Mouse (Mus musculus) neural tube, embryonic 12.5 days (tissue): Measurements from ENCODE around the gene Anks1b. TPM values are rescaled to one million over a fixed set of nuclear protein-coding genes. Genes with fewer than 3 reads are reported as not detected.
A peak's percentile ranks its signal among the peaks of the same experiment; 100 is the strongest.

ENCODE experiments used
- ATAC-seq: fragments of 200-750 bp; cut with Nextera tagmentation; 2 replicates; pipeline ENCODE4 v1.8.0; 2017; ENCODE audit warnings: low read depth, mild to moderate bottlenecking, moderate TSS enrichment, moderate library complexity; ENCODE audit not compliant: low FRiP score
- H3K27ac ChIP-seq: fragments of 300-500 bp; sonication (generic); 2 replicates; pipeline ENCODE4 v1.5.1; 2016
- H3K27me3 ChIP-seq: fragments of 300-500 bp; sonication (generic); replicated peaks from 2 replicates; pipeline ENCODE4 v1.6.1; 2016; ENCODE audit warnings: mild to moderate bottlenecking
- H3K36me3 ChIP-seq: fragments of 300-500 bp; sonication (generic); 2 replicates; pipeline ENCODE4 v1.6.1; 2016; ENCODE audit warnings: mild to moderate bottlenecking
- H3K4me1 ChIP-seq: fragments of 300-500 bp; sonication (generic); 2 replicates; pipeline ENCODE4 v1.6.1; 2016
- H3K4me2 ChIP-seq: fragments of 300-500 bp; sonication (generic); replicated peaks from 2 replicates; pipeline ENCODE4 v1.6.1; 2016; ENCODE audit warnings: mild to moderate bottlenecking
- H3K4me3 ChIP-seq: fragments of 300-500 bp; sonication (generic); 2 replicates; pipeline ENCODE4 v1.5.1; 2016
- H3K9ac ChIP-seq: fragments of 300-500 bp; sonication (generic); 2 replicates; pipeline ENCODE4 v1.6.1; 2016; ENCODE audit warnings: mild to moderate bottlenecking
- H3K9me3 ChIP-seq: fragments of 300-500 bp; sonication (generic); 2 replicates; pipeline ENCODE4 v1.6.1; 2016; ENCODE audit warnings: mild to moderate bottlenecking
- WGBS: fragments of 180-500 bp; shearing (Covaris S2); methylation state at CpG from one replicate; pipeline ENCODE4 v1.1.7; 2016; 5-methylcytosine and 5-hydroxymethylcytosine counted together
- polyA plus RNA-seq: library from polyadenylated mRNA; unstranded; fragments of >200 nt; fragmentation: Nextera tagmentation; extraction: Ambion mirVana; gene quantifications from 2 replicates; pipeline ENCODE4 v1.2.1, GENCODE M21; 2016

The Anks1b gene
- polyA plus RNA-seq, 1 experiment from 2014 or later, result 25.1 TPM

DNA sequence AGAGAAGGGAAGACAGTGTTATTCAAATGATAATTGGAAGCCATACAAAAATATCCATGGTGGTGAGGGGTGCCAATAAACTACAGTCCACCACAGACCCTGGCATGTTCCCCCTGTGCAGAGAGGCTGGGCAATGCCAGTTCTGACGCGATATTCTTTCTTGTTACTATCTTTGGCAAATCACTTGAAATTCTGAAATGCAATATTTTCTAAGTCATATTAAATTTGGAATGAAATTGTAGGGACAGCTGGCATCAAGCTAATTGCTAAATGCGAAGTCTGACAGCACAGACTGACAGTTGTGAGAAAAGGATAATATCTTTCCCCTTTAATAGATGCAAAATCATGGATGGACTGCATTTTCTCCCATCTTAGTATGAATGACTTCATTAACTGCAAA is 103.3 kb downstream of the Anks1b start:
- Histone ChIP-seq H3K36me3 (no peaks in the 10 kb centered on the region), H3K27ac (no peak overlapping the region), H3K9me3 (no peaks in the 10 kb centered on the region), H3K4me3 (no peak overlapping the region), H3K9ac (no peak overlapping the region), H3K4me1 (no peaks in the 10 kb centered on the region), H3K4me2 (no peak overlapping the region), H3K27me3 (no peaks in the 10 kb centered on the region)
- no peak for ATAC-seq
- WGBS, result 97% methylated on average over 3 of the region's 3 CpGs

DNA sequence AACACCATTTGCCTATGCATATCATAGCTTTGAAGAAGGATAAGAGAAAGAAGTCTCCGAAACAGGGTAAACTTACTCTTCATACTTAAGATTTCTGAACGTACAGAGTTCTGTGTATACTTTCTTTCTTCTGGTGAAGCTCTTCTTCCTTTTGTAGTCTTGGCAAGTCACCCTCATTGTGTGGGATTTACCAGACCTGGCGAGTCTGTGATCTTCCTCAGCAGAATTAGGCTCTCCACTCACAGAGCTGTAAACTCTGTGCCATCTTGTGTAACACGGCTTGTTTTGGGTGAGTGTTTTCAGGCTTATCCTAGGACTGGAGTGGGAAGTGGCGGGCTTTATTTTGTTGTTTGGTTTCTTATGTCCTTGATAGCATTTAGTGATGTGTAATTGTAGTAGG is 120.9 kb downstream of the Anks1b start:
- no peak for ATAC-seq
- H3K9ac ChIP-seq, result no peak overlapping the region
- no peaks in the 10 kb centered on the region for H3K4me1 ChIP-seq
- WGBS, result 90% methylated on average over 5 of the region's 5 CpGs
- H3K27ac ChIP-seq, result no peak overlapping the region
- no peaks in the 10 kb centered on the region for H3K9me3 ChIP-seq
- no peak overlapping the region for H3K4me2 ChIP-seq
- H3K4me3 ChIP-seq, result no peak overlapping the region
- no peaks in the 10 kb centered on the region for H3K36me3 ChIP-seq
- no peaks in the 10 kb centered on the region for H3K27me3 ChIP-seq

DNA sequence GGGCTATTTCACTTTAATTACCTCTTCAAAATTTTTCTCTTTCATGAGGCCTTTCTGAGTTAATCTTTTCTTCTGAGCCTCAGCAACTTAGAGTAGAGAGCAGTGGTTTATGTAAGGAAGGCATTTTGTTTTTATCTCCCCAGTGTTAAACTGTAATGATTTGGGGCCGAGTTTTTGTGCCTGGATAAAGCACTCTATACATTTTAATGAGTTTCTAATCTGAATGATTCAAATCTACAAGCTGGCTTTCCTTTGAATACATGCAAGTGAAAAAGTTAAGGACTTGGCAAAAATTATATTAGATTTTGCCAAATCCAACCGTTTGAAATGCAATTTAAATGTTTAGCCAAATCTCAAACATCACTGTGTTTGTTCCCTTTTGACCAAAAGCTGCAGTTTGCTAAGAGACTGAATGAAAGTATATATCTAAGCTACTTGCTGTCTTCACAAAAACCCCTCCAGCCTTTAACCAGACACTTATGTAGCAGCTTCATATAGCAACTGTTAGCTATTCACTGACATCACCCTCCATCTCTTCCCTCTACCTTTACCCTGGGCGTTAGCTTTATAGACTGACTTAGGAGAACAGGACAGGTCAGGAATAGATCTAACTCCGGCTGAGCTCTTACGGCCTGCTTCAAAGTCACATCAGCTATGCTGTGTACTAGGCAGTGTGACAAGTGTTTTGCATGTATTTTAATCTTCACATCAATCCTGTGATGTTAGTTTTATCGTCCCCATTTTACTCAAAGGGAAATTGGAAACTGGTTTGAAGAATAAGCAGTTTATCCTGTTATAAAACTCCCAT is 122.5 kb downstream of the Anks1b start:
- H3K4me3 ChIP-seq, result no peak overlapping the region
- H3K9me3 ChIP-seq, result no peaks in the 10 kb centered on the region
- H3K4me2 ChIP-seq, result no peak overlapping the region
- H3K9ac ChIP-seq, result no peak overlapping the region
- H3K36me3 ChIP-seq, result no peaks in the 10 kb centered on the region
- no peak for ATAC-seq
- no peaks in the 10 kb centered on the region for H3K4me1 ChIP-seq
- no peaks in the 10 kb centered on the region for H3K27me3 ChIP-seq
- WGBS, result 78% methylated on average over 6 of the region's 6 CpGs
- H3K27ac ChIP-seq, result no peak overlapping the region

DNA sequence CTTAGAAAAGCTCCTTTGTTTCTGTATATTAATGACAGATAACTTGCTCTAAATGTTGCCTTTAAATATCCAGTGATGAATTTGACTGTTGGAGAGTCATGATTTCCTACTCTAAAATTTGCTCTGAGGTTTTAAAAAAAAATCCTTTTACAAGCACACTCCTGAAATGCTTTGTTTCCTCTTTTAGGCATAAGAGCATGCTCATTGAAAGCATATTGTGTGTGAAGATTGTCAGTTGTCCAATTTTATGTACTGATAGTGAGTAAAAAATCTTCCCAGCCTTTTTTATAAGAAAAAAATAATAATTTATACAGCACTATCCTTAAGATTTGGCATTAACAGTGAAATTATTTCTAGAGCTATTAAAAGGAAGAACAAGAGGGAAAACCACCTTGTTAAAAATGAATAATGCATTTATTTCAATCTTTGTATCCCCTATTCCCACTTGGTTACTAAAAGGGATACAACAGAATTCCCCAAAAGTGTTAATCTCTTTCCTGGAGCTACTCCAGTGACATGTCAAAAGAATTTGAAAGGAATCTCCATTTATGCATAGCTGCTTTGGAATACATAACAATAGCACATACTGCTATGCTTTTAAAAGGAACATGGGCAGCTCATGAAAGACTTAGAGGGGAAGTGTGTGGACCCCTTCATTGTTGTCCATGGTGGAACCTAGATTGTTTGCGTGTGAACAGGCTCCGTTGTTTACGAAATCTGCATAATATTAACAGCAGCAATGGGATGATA is 130.8 kb downstream of the Anks1b start:
- H3K4me1 ChIP-seq, result no peaks in the 10 kb centered on the region
- no peak overlapping the region for H3K4me2 ChIP-seq
- 90% methylated on average over 3 of the region's 3 CpGs for WGBS
- no peak overlapping the region for H3K4me3 ChIP-seq
- H3K9me3 ChIP-seq, result no peaks in the 10 kb centered on the region
- H3K27me3 ChIP-seq, result no peaks in the 10 kb centered on the region
- H3K9ac ChIP-seq, result no peak overlapping the region
- H3K27ac ChIP-seq, result no peak overlapping the region
- no peak for ATAC-seq
- H3K36me3 ChIP-seq, result no peaks in the 10 kb centered on the region

DNA sequence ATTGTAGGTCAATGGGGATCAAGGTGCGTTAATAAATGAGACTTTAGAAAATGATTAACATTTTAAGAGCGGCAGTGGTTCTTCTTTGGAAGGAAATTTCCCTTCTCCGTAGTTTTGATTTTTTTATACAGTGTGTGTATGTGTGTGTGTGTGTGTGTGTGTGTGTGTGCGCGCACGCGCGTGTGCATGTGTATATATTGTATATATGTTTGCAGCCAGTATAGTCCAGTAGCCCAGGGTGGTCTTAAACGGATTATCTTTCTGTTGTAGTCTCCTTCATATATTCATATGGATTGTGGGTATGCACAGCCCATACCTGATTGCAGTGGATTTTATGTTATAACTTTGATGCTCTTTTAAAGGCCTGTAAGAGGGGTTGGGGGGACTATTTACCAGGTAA is 131.6 kb downstream of the Anks1b start:
- Histone ChIP-seq H3K4me1 (no peaks in the 10 kb centered on the region), H3K27ac (no peak overlapping the region), H3K36me3 (no peaks in the 10 kb centered on the region), H3K9ac (no peak overlapping the region), H3K27me3 (no peaks in the 10 kb centered on the region), H3K9me3 (no peaks in the 10 kb centered on the region), H3K4me3 (no peak overlapping the region), H3K4me2 (no peak overlapping the region)
- ATAC-seq, result no peak
- WGBS, result 96% methylated on average over 9 of the region's 9 CpGs

DNA sequence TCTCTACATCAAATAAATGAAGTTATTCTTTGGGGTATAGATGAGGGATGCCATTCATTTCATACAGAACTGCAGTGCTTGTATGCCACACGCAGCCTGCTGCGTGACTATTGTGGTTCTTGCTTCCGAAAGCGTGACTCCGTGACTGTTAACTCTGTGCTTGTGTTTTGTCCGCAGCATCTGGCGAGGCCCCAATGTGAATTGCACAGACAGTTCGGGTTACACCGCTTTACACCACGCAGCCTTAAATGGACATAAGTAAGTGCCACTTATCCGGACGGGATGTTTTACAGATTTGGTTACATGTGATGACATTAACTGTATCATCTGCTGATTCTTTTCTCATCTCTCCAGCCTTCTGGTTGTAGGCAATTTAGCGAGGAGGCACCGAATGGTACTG is 159.7 kb downstream of the Anks1b start:
- Histone ChIP-seq H3K9ac (no peak overlapping the region), H3K4me1 (no peaks in the 10 kb centered on the region), H3K4me2 (no peak overlapping the region), H3K4me3 (no peak overlapping the region), H3K36me3 (no peaks in the 10 kb centered on the region), H3K27me3 (no peaks in the 10 kb centered on the region), H3K9me3 (no peaks in the 10 kb centered on the region), H3K27ac (no peak overlapping the region)
- WGBS, result 74% methylated on average over 14 of the region's 14 CpGs
- ATAC-seq, result no peak

DNA sequence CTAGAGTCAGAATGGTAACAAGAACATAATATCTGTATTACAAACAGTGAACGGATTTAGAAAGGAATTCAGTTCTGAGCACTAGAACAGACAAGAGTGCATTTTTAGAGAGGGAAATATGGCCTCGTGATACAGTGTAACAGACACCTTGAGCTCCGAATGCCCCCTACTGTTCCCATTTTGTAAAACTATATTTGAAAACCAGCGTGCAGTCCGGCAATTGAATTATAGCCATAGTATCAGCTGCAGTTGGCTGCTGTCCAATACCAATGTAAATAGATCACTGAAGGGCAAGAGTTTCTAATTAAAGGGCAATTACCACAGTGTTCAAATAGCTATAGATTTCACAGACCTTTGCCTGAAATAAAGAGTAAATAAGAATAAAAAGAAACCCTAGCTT is 170.0 kb downstream of the Anks1b start:
- Histone ChIP-seq H3K9me3 (no peaks in the 10 kb centered on the region), H3K4me1 (no peaks in the 10 kb centered on the region), H3K27ac (no peak overlapping the region), H3K36me3 (no peaks in the 10 kb centered on the region), H3K4me2 (no peak overlapping the region), H3K4me3 (no peak overlapping the region), H3K9ac (no peak overlapping the region), H3K27me3 (no peaks in the 10 kb centered on the region)
- 35% methylated on average over 5 of the region's 5 CpGs for WGBS
- peak; percentile 37; the same call in 1 of the 2 replicates for ATAC-seq

DNA sequence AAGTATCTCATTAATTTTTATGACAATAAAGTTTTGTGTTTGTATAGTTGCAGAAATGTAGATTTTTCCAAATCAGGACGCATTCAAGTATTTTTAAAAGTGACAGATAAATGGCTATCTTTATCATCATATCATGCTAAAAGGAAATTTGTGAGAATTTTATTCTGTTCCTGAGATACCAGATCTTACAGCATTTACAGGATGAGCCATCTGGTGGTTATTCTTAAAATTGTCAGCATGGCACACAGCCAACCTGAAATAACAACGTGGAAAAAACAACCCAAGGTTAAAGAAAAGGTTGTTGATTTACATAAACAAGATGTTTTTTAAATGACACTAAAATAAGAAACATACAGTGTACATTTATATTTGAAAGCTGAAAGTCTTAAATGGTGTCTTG is 170.5 kb downstream of the Anks1b start:
- no peaks in the 10 kb centered on the region for H3K4me1 ChIP-seq
- 62% methylated on average over 2 of the region's 2 CpGs for WGBS
- no peak overlapping the region for H3K27ac ChIP-seq
- no peaks in the 10 kb centered on the region for H3K36me3 ChIP-seq
- no peak overlapping the region for H3K9ac ChIP-seq
- H3K4me2 ChIP-seq, result no peak overlapping the region
- no peak for ATAC-seq
- no peaks in the 10 kb centered on the region for H3K9me3 ChIP-seq
- no peaks in the 10 kb centered on the region for H3K27me3 ChIP-seq
- no peak overlapping the region for H3K4me3 ChIP-seq

DNA sequence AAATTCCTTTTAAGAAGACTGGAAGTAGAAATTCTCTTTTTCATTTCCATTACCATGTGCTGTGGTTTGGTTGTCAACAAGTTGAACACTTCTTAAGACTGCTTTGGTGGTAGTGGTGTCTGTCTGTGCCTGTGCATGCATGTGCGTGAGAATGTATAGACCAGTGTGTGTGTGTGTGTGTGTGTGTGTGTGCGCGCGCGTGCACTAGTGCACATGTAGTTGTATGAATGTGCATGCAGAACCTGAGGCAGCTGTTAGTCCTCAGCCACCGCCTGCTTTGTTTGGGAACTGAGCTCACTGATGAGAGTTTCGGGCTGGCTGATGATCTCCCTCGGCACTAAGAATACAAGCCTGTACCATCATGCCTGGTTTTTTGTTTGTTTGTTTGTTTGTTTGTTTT is 170.9 kb downstream of the Anks1b start:
- no peak for ATAC-seq
- H3K9ac ChIP-seq, result no peak overlapping the region
- H3K9me3 ChIP-seq, result no peaks in the 10 kb centered on the region
- no peaks in the 10 kb centered on the region for H3K27me3 ChIP-seq
- 98% methylated on average over 8 of the region's 8 CpGs for WGBS
- no peak overlapping the region for H3K4me3 ChIP-seq
- no peaks in the 10 kb centered on the region for H3K36me3 ChIP-seq
- H3K4me1 ChIP-seq, result no peaks in the 10 kb centered on the region
- H3K4me2 ChIP-seq, result no peak overlapping the region
- no peak overlapping the region for H3K27ac ChIP-seq

DNA sequence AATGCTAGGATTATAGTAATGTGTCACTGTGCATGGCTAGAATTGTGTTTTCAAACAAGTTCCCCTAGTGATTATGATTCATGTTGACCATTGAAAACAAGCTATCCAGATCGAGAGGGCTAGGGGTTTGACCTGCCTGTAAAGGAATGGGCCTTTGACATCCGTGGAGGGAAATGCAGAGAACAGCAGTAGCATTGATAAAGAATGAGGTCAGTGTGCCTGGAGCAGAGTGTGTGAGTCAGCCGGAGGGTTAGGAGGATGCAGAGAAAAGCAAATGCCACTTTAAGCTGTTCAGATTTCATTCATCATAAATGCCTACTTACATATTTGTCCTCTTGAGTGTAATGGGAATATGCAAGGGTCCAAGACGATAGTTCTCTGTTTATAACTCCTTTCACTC is 195.3 kb downstream of the Anks1b start:
- Histone ChIP-seq H3K27ac (no peak overlapping the region), H3K4me1 (no peaks in the 10 kb centered on the region), H3K9me3 (no peaks in the 10 kb centered on the region), H3K4me2 (no peak overlapping the region), H3K36me3 (no peaks in the 10 kb centered on the region), H3K9ac (no peak overlapping the region), H3K4me3 (no peak overlapping the region), H3K27me3 (no peaks in the 10 kb centered on the region)
- 74% methylated on average over 4 of the region's 4 CpGs for WGBS
- no peak for ATAC-seq

DNA sequence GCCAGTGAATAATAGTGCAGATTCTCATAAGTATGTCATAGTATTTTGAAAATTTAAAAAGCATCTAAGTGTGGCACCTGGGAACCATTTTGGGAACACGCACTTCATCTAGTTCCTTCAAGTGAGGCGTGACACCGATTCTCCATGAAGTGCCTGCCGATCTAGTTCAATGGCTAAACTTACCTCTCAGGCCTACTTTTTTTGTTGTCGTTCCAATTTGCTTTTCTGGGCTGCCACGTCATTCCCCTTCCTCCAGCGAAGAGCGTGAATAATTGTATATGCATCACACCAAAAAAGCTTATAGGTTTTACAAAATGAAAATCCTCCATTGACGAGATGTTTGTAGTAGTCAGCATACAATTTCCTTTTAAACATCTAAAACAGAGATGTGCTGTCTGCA is 204.6 kb downstream of the Anks1b start:
- no peak overlapping the region for H3K4me2 ChIP-seq
- H3K27ac ChIP-seq, result no peak overlapping the region
- ATAC-seq, result no peak
- 89% methylated on average over 9 of the region's 9 CpGs for WGBS
- no peaks in the 10 kb centered on the region for H3K36me3 ChIP-seq
- no peak overlapping the region for H3K9ac ChIP-seq
- no peaks in the 10 kb centered on the region for H3K4me1 ChIP-seq
- H3K4me3 ChIP-seq, result no peak overlapping the region
- no peaks in the 10 kb centered on the region for H3K9me3 ChIP-seq
- no peaks in the 10 kb centered on the region for H3K27me3 ChIP-seq

DNA sequence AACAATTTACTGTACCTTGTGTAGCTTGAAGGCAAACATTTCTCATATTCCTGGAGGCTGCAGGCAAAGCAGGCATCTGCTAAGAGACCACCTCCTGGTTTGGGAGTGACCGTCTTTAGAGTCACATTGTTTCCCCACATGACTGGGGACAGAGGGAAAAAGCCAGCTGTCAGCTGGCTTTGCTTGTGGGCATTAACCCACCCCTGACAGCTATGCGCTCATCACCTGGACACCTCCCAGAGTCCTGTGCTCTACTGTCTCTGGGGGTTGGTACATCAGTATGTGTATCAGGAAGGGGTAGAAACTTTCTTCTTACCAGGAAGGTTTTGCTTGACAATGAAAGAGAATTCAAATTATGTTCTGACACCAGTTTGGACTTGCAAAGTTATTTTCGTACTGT is 207.8 kb downstream of the Anks1b start:
- Histone ChIP-seq H3K9ac (no peak overlapping the region), H3K27ac (no peak overlapping the region), H3K4me3 (no peak overlapping the region), H3K27me3 (no peaks in the 10 kb centered on the region), H3K4me1 (no peaks in the 10 kb centered on the region), H3K4me2 (no peak overlapping the region), H3K9me3 (no peaks in the 10 kb centered on the region), H3K36me3 (no peaks in the 10 kb centered on the region)
- 47% methylated on average over 3 of the region's 3 CpGs for WGBS
- no peak for ATAC-seq

DNA sequence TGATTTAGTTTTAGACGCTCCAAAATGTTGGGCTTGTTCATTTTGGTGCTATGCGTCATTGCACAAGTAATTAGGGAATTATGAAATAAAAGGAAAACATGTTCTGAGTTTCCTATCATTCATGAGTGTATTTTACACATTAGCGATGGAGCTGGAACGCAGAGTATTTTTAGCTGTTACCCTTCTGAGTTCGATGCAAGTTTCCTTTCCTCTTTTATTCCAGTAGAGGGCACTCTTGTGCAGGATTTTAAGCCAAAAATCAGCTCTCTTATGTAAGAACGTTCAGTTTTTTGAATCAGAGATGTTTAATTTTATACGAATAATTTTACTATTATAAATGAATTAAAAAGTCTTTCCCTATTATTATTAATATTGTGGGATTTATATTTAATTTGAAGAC is 208.3 kb downstream of the Anks1b start:
- Histone ChIP-seq H3K27me3 (no peaks in the 10 kb centered on the region), H3K4me1 (no peaks in the 10 kb centered on the region), H3K9me3 (no peaks in the 10 kb centered on the region), H3K36me3 (no peaks in the 10 kb centered on the region), H3K4me2 (no peak overlapping the region), H3K27ac (no peak overlapping the region), H3K9ac (no peak overlapping the region), H3K4me3 (no peak overlapping the region)
- 26% methylated on average over 7 of the region's 7 CpGs for WGBS
- ATAC-seq, result no peak
